8 mouse cellular contexts compared by ENCODE assay signal in genomic region chr2:118510447-118511310, GRCm38 (mm10). TPM values are rescaled to one million over a fixed set of nuclear protein-coding genes. Genes with fewer than 3 reads are reported as not detected.
A peak's percentile ranks its signal among the peaks of the same experiment; 100 is the strongest.
DNase-seq lines count a peak whose midpoint lies in the region; ATAC-seq lines count a peak whose summit lies in the region.

No protein-coding gene starts in this region.

- H3K9me3 ChIP-seq in embryonic facial prominence, embryonic 10.5 days = no peaks in the 10 kb centered on the region
- H3K9me3 ChIP-seq in intestine, embryonic 15.5 days = no peaks in the 10 kb centered on the region

- peaks cover 42% of the 10 kb centered on the region for H3K4me1 ChIP-seq in embryonic facial prominence, embryonic 10.5 days
- H3K4me1 ChIP-seq in intestine, embryonic 15.5 days (replicated peaks) = peaks cover 14% of the 10 kb centered on the region

- no peaks in the 10 kb centered on the region for H3K36me3 ChIP-seq in embryonic facial prominence, embryonic 10.5 days (replicated peaks)
- no peaks in the 10 kb centered on the region for H3K36me3 ChIP-seq in intestine, embryonic 15.5 days

- no peak overlapping the region for H3K9ac ChIP-seq in intestine, embryonic 15.5 days

- H3K4me3 ChIP-seq in embryonic facial prominence, embryonic 10.5 days = peak overlapping the region; percentile 32; the same call in 1 of the 2 replicates
- H3K4me3 ChIP-seq in intestine, embryonic 15.5 days (replicated peaks) = no peak overlapping the region

- 35% methylated on average over 29 of the region's 29 CpGs for WGBS in embryonic facial prominence, embryonic 10.5 days
- WGBS in intestine, embryonic 15.5 days = 47% methylated on average over 29 of the region's 29 CpGs

- H3K27me3 ChIP-seq in embryonic facial prominence, embryonic 10.5 days (replicated peaks; ENCODE audit: low read depth, poor library complexity, severe bottlenecking) = 0 out of 2 replicates have a peak, but pooled peaks cover 6% of the 10 kb centered on the region
- no peaks in the 10 kb centered on the region for H3K27me3 ChIP-seq in intestine, embryonic 15.5 days (replicated peaks)

- DNase-seq in adrenal gland, adult 2 months = peak; percentile 97
- DNase-seq in embryonic facial prominence, embryonic 10.5 days (ENCODE audit: low spot score) = peak; percentile 75
- peak; percentile 90 for DNase-seq in gastrocnemius, postnatal 36 days
- DNase-seq in left cerebral cortex, adult 18-20 months (ENCODE audit: low spot score in 2 of 2) = peak; percentile 75 to 79
- peak; percentile 84 for DNase-seq in mesoderm, embryonic 11.5 days (ENCODE audit: low read depth, low spot score)
- DNase-seq in right cerebral cortex, postnatal 4 days = peak; percentile 85
- no peak for DNase-seq in thymus, postnatal 4 days

- peak; percentile 82 for ATAC-seq in intestine, embryonic 15.5 days

- intact Hi-C loops in gastrocnemius, postnatal 36 days (cut with DNase I) = loop anchor here (5.0 kb wide), 1 partner anchor 37 kb away; the partner anchor contains the start of gene Bmf

- H3K4me2 ChIP-seq in intestine, embryonic 15.5 days (replicated peaks) = no peak overlapping the region; the same call in 1 of the 2 replicates

- peak overlapping the region; percentile 90 for H3K27ac ChIP-seq in embryonic facial prominence, embryonic 10.5 days (replicated peaks)
- no peak overlapping the region for H3K27ac ChIP-seq in intestine, embryonic 15.5 days

RNA-seq across cellular contexts. Expression of gene Srp14, which starts 31.2 kb away (rescaled TPM):
- total RNA-seq in adrenal gland, adult 2 months (2021) = 100 to 1,000 TPM; 181 to 246 TPM
- polyA plus RNA-seq in adrenal gland, adult 2 months (2012; rRNA removed) = 45.7 and 48.2 TPM in 2 replicates
- polyA plus RNA-seq in embryonic facial prominence, embryonic 10.5 days (2016; fragmentation: Nextera tagmentation; extraction: Ambion mirVana) = 234 and 245 TPM in 2 replicates
- total RNA-seq in gastrocnemius, postnatal 36 days (2021) = 100 to 1,000 TPM; 122 to 131 TPM
- 196 and 209 TPM in 2 replicates for polyA plus RNA-seq in intestine, embryonic 15.5 days (2015; fragmentation: Nextera tagmentation; extraction: Ambion mirVana)
- 100 to 1,000 TPM; 160 to 170 TPM for total RNA-seq in left cerebral cortex, adult 18-20 months (2021)

RNA-seq across cellular contexts. Expression of gene Bmf, which starts 38.8 kb away (rescaled TPM):
- 10 to 100 TPM in 1 of 2 experiments, 1 to 10 TPM in 1; 8.9 to 15.9 TPM for total RNA-seq in adrenal gland, adult 2 months (2021)
- polyA plus RNA-seq in adrenal gland, adult 2 months (2012; rRNA removed) = 29.6 and 31.1 TPM in 2 replicates
- 5.6 and 6.0 TPM in 2 replicates for polyA plus RNA-seq in embryonic facial prominence, embryonic 10.5 days (2016; fragmentation: Nextera tagmentation; extraction: Ambion mirVana)
- 1 to 10 TPM; 2.9 to 6.0 TPM for total RNA-seq in gastrocnemius, postnatal 36 days (2021)
- polyA plus RNA-seq in intestine, embryonic 15.5 days (2015; fragmentation: Nextera tagmentation; extraction: Ambion mirVana) = 2.8 and 3.0 TPM in 2 replicates
- total RNA-seq in left cerebral cortex, adult 18-20 months (2021) = 1 to 10 TPM; 1.8 TPM
